Mouse (Mus musculus) CD4-positive naive resting alpha-beta T cell, adult 76 days (primary cell): ENCODE measurements around the gene Tcta. TPM values are rescaled to one million over a fixed set of nuclear protein-coding genes. Genes with fewer than 3 reads are reported as not detected.

Experiments used
- total RNA-seq: library from RNA; stranded (reverse); gene quantifications from one replicate; pipeline ENCODE4 v1.2.4, GENCODE M21; 2023

Gene Tcta
- total RNA-seq = 7.6 TPM

DNA sequence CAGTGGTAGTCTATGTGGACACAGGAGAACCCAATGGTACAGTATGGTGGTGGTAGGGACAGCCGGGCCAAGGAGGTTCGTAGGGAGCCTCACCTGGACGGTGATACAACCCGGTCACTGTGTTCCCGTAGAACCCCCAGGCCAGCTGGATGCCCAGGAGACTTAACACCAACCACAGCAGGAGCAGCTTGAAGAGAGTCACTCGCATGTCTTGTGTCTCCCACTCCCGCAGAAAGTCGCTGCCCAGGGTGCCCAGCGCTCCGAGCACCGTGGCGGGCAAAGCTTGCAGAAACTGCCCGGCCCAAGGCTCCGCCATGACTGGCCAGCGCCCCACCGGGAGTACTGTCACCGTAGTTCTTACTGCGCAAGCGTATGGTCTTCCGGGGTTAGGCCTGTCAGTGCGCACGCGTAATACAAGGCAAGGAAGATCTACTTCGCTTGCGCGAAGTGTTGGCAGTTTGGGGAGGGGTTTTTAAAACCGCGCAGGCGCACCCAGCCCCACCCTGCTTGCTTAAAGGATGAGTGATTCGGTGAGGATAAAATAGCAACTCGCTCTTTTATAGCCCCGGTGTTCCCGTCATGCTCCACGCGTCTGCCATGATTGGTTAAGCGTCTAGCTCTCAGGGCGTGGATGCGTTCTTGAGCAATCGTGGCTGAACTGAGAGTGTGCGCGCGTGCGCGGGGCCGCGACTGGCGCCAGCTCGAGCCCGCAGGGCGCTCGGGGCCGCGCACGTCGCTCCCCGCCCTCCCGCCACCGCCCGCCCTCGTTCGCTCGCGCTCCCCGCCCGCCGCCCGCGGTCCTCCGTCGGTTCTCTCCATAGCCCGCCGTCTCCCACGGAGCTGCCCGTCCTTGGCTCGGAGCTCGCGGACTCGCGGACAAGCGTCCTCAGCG lies at the start of gene Tcta, which contains the start of gene Rhoa:
Gene Tcta, minus strand, starts transcription at position 532 of the 892 bp plus-strand sequence.
Gene Rhoa, plus strand, starts transcription at position 501 of the 892 bp plus-strand sequence.

DNA sequence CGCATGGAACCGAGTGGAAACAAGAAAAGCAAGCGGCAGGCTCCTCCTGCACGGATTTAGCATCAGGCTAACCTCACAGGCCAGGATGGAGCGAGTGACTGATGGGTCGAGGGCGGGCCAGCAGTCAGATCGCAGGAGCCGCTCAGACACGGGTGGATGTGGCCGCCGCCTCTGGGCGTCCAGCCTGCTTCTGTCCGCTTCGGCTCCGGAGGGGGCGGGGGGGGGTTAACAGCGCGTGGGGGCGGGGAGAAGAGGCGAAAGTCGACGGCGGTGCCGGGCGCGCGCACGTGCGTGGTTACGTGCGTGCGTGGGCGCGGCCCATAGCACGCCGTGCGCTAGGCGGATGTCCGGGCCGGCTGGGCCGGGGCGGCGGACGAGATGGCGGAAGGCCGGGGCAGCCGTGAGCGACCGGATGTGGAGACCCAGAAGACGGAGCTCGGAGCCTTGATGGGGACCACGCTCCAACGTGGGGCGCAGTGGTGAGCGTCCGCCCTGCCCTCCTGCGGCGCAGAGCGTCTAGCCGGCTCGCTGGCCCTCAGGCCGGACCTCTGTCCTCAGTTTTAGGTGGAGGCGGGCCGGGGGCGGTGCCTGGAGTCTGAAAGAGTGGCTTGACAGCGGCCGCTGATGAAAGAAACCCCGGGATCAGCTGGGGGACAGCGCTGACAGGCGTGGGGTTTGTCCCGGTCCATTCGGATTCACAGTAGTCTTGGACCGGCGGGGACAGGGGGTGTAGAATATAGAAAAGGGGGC lies 41.8 kb upstream of the Tcta start, which contains the start of gene Usp4:
Gene Usp4, plus strand, starts transcription at position 314 of the 750 bp plus-strand sequence.

DNA sequence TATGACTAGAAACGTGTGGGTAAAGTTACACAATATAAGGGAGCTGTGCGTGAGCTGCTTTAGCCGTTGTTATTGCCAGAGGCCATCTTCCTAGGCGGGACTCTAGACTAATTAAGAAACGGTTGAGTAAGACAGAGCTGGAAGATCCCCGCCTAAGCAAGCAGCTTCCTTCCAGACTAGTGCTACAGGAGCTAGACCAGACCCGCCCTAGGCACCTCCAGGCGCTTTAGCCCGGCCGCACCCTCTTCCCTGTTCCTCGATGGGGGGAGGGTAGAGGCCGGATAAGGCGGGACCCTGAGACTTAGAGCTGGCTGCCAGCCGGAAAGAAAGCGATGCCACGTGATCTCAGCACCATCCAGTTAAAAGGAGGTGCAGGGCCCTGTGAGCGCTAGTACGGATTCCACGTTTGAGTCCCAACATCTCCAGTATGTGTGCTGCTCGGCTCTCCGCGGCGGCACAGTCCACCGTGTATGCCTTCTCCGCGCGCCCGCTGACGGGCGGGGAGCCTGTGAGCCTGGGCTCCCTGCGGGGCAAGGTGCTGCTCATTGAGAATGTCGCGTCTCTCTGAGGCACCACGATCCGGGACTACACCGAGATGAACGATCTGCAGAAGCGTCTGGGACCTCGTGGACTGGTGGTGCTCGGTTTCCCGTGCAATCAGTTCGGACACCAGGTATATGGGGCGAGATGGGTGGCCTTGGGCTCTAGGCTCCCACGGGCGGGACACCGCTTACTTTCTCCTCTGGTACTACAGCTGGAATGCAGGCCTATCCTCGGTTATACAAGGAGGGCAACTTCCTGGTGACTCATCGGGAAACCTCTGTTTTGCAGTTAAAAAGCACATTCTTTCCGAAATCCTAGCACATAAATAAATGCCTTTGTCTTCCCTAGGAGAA lies 33.2 kb upstream of the Tcta start, which contains the start of gene Gpx1:
Gene Gpx1, plus strand, starts transcription at position 18 of the 896 bp plus-strand sequence.

DNA sequence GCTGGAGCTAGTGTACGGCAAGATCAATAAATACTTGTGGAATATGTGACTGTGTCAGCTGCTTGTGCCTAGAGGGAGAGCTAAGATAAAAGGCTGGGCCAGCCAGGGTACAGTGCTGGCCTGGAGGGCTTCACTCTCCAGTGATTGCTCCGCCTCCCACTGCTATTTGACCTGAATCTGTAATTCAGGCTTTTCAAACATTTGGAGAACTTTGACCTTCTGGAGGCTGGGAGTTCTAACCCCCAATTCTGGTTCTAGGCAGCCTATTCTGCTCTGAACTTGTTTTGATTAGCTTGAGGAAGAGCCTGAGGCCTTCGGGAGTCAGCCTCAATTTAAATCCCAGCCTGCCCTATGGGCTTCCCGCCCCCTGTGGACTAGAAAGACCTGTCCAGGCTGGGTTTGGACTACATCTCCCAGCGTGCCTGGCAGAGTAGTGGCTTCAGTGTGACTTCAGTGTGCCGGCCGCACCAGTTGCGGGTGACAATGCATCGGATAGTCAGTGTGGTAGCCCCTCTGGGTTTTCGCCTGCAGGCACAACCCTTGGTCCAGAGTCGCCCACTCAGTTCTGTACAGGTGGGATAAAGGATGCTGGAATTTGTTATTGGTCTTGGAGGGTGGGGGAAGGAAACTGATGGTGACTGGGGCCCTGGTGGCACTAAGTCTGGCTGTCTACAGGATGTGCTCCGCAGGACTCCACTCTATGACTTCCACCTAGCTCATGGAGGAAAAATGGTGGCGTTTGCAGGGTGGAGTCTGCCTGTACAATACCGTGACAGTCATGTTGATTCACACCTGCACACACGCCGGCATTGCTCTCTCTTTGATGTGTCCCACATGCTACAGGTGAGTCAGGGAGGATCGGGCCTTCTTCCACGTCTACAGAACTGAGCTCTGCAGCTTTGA lies 9.3 kb downstream of the Tcta start, which contains the start of gene Amt:
Gene Amt, plus strand, starts transcription at position 401 of the 903 bp plus-strand sequence.

DNA sequence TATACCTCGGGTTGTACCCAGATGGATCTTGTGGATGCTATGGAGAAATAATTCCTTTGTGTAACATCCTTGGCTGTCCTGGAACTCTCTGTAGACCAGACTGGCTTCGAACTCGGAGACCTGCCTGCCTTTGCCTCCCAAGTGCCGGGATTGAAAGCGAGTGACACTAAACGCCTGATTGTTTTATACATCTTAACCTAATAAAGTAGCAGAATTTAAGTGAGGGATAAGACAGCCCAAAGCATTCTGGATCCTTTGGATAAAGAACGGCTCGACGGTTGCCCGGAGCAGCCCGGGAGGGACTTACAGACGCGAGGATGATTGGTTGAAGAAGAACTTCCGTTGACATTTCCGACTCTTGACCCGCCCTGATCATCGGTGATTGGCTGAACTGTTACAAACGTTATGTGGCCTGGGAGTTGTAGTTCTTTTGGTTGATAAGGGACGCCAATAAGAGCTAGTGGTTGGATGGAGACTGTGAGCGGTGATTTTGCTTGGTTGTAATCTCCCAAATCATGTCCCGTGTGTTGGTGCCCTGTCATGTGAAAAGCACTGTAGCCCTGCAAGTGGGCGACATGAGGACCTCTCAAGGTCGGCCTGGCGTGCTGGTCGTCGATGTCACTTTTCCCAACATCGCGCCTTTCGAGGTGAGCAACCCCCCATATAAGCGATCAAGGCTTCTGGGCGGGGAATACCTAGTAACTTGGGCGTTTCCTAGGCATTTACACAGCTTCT lies 15.8 kb downstream of the Tcta start, which contains the start of gene Nicn1:
Gene Nicn1, plus strand, starts transcription at position 414 of the 735 bp plus-strand sequence.

DNA sequence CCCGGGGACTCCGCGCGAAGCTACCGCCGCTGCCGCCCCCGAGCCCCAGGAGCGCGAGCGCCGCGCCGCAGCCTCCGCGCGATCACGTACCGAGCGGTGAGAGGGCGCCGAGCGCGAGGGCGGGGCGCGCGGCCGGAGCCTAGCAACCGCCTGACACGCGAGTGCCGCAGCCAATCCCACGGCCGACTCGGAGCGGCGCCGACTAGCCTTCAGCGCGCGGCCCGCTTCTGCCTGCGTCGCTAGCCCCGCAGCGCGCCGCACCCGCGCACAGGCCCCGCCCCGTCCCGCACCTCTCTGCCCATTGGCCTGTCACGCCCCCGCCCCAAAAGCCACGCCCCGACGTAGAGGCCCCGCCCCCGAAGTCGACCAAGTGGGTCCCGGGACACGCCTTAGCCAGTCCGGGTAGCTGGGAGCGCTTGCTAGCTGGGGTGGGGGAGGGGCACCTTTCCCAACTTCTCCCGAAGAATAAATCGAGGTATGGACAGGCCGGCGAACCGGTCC lies 42.2 kb downstream of the Tcta start, which contains the start of gene Dag1:
Gene Dag1, minus strand, starts transcription at position 269 of the 501 bp plus-strand sequence.

Other genes with a start within 250 kb of the Tcta start
- gene Mst1, start 225.7 kb downstream of the Tcta start, total RNA-seq = 0.26 TPM
- 172 TPM for gene Rnf123, start 222.8 kb downstream of the Tcta start, total RNA-seq
- 121 TPM for gene Apeh, start 211.6 kb downstream of the Tcta start, total RNA-seq
- gene Bsn, start 115.8 kb downstream of the Tcta start, total RNA-seq = 0.50 TPM
- 21.3 TPM for gene Dag1, start 42.2 kb downstream of the Tcta start, total RNA-seq
- 2.4 TPM for gene Nicn1, start 15.7 kb downstream of the Tcta start, total RNA-seq
- 1.4 TPM for gene Amt, start 9.3 kb downstream of the Tcta start, total RNA-seq
- gene Rhoa, start within 50 bp of the Tcta start, total RNA-seq = 371 TPM
- gene Gpx1, start 32.7 kb upstream of the Tcta start, total RNA-seq = 164 TPM
- 142 TPM for gene Usp4, start 41.7 kb upstream of the Tcta start, total RNA-seq
- gene 1700102P08Rik, start 86.6 kb upstream of the Tcta start, total RNA-seq = 4.2 TPM
- gene Ccdc36, start 122.3 kb upstream of the Tcta start, total RNA-seq = not detected
- not detected for gene BC048562, start 130.3 kb upstream of the Tcta start, total RNA-seq
- 24.7 TPM for gene Ccdc71, start 154.4 kb upstream of the Tcta start, total RNA-seq
- gene Klhdc8b, start 155.4 kb upstream of the Tcta start, total RNA-seq = 5.7 TPM
- 0.59 TPM for gene Lamb2, start 173.6 kb upstream of the Tcta start, total RNA-seq
- 325 TPM for gene Usp19, start 184.4 kb upstream of the Tcta start, total RNA-seq
- 200 TPM for gene Qars, start 201.5 kb upstream of the Tcta start, total RNA-seq
- 248 TPM for gene Qrich1, start 210.6 kb upstream of the Tcta start, total RNA-seq